Mouse (Mus musculus) activated CD4-positive, CD25-positive, alpha-beta regulatory T cell, adult 4 months (primary cell): ENCODE data around the gene Nmrk2. TPM values are rescaled to one million over a fixed set of nuclear protein-coding genes. Genes with fewer than 3 reads are reported as not detected.

ENCODE experiments used
- ATAC-seq: one replicate; pipeline ENCODE4 v1.8.0; 2017
- polyA plus RNA-seq, 2 experiments: library from polyadenylated mRNA; unstranded; fragments of 100-300 nt; shearing (Covaris generic); gene quantifications; one replicate each; pipeline ENCODE4 v1.2.1; 2017

Nmrk2 gene
- polyA plus RNA-seq, 2 experiments from 2014 or later: 0.17 TPM; not detected in 1

DNA sequence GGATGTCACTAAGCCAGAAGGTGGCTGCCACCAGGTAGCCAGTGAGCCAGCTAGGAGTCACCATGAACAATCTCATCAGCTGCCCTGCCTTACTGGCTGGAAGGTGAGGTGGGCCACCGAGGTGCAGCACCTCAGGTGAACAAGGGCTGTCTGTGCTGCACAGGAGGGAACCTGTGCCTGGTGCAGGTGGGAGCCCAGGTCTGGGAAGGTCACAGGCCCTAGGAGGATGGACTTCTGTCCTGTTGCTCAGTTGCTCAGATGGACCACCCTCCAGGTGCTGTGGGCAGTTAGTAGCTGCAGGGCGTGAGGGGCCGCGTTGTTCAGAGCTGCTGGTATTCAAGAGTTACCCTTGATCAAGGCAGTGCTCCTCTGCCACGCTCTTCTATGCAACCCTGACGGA lies 15.0 kb upstream of the Nmrk2 start:
- no peak for ATAC-seq

DNA sequence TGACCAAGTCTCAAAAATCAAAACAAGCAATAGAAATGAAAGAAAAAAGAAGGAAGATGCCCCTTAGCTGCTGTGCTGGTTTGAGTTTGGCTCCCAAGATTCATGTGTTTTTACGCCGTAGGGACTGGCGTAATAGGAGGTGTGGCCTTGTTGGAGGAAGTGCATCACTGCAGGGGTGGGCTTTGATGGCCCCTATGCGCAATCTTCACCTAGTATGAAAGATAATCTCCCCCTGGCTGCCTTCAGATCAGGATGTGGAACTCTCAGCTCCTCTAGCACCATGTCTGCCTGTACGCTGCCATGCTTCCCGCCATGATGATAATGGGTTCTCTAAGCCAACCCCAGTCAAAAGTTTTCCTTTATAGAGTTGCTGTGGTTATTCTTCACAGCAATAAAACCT lies 14.4 kb upstream of the Nmrk2 start:
- no peak for ATAC-seq

DNA sequence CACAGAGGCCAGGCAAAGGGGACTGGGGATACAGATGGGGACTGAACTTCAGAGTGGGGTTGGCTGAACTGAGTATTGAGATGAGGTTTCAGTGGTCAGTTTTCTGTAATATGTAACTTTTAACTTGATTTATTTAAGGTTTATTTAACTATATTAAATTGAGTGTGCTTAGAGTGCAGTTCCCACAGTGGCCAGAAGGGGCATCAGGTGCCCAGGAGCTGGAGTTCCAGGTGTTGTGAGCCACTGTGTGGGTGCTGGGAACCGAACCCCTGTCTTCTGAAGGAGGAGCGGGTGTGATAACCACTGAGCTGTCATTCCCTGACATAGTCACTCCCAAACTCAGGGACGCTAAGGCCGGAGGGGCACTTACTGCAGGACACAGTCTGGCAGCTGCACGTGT lies 8.3 kb upstream of the Nmrk2 start:
- ATAC-seq: no peak

DNA sequence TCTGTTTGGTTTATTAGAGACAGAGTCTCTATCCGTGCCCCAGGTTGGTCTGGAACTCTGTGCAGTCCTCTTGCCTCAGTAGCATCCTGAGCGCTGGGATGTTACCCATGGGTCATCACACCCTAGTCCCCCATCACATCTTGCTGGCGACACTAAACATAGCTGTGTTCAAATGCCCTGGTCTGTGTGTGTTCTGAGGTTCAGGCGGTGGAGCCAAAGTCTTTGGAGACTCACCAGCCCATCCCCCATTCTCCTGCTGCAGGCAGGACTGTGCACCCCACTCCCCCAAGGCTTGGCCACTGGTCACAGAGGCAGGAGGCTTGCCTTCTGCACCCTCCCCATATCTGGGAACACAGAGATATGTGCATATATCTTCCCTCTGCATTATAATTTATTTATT lies 2.3 kb upstream of the Nmrk2 start:
- no peak for ATAC-seq

DNA sequence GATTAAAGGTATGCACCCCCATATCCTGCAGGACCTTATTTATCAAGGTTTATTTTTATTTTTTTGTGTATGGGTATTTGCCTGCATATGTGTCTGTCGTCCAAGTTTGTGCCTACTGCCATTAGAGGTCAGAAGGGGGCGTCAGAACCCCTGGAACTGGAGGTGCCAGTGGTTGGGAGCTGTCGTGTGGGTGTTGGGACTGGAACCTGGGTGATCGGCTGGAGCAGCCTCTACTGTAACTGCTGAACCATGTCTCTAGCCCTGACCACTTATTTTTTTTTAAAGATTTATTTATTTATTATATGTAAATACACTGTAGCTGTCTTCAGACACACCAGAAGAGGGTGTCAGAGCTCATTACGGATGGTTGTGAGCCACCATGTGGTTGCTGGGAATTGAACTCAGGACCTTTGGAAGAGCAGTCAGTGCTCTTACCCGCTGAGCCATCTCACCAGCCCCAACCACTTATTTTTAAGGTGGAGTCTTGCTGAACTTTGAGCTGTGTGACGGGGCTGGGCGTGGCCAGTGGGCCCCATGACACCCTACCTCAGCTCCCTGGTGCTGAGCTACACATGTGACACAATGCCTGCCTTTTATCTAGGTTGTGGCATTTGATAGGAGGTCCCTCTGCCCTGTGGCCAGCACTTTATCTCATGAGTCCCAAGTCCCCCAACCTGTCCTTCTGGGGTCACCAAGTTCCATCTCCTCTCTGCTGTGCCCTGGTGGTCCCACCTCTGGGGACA lies 1.3 kb upstream of the Nmrk2 start:
- no peak for ATAC-seq

DNA sequence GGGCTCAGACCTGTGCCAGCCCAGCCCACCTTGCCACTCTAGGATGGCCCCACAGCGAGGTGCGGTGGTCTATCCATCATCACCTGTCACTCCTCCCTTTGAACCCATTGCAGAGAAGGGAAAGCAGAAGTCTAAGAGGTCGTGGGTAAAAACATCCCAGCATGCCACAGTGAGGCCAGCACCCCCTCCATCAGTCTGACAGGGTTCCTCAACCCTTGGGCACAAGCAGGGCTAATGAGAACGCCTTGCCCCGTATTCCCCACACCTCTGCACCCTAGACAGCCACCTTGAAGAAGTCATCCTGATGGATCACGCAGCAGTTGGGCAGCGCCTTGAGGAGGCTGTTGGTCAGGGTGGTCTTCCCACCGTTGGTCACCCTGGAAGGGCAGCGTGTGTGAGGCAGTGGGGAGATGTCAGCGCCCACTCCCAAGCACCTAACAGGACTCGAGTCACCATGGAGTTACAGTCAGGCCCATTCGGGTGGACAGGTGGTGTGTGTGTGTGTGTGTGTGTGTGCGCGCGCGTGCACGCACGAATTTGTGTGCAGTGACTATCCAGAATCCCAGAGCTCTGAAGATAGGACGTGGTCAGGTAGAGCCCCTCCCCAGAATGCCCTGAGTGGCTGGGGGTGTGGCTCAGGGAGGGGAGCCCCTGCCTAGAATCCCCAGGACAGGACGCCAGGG lies 1.1 kb downstream of the Nmrk2 start:
- ATAC-seq: no peak

DNA sequence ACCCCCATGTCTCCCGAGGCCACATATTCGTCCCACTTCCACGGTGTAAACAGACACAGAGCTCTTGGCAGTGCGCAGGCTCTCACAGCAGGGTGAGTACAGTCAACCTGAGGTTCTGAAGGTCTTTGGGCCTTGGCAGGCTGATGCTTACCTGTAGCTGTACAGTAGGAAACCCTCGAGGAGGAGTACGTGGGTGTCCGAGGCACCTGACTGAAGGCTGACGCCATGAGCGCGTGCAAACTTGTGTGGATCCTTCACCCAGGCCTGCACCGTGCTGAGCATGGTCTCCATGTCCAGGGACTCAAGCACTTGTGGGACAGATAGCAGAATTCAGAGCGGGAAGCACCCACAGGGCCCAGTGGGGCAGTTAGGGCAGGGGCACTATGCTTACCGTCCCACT lies 1.7 kb downstream of the Nmrk2 start:
- no peak for ATAC-seq

DNA sequence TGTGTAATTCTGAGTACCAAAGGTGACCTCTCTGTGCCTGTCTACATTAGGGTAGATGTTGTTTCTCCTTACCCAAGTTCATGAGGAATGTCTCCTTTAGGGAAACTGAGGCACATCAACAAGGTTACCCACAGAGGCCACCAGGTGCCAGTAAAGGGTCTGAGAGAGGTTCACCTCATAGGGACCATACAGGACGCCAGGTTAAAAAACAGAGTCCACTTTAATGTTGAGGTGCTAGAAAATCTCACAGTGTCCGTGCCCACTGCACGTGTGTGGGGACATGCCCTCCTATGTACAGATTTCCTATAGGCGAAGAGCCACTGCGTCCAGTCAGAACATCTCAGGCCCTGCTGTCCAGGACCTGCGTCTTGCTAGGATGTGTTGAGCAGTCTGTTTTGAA lies 2.9 kb downstream of the Nmrk2 start:
- no peak for ATAC-seq

DNA sequence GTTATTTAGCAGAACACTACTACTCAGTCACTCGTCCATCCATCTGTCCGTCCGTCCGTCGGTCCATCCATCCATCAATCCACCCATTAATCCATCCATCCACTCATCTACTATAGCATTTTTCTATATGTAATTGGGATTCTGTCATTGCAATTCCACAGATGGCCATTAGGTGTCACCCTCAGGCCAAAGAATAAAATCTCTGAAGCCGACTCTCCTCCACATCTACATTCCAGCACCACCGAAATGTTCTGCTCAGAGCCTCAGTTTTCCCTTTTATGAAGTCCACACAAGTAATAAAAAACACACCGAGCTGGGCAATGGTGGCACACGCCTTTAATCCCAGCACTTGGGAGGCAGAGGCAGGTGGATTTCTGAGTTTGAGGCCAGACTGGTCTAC lies 3.6 kb downstream of the Nmrk2 start:
- no peak for ATAC-seq

DNA sequence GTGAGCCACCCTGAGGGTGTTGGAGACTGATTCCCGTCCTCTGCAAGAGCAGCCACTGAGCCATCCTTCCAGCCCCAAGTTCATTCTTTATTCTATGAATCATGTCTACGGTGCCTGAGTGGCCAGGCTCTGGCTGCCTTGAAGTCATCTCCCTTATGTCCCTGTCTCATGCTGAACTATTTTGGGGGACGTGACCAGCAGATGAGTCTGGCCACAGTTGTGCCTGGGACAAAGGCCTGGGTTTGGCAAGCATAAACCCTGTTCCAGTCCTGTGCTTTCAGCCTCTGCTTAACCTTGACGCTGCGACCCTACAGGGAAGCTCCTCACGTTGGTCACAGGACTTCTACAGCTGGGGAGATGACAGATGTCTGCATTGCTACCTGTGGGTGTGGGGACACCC lies 4.5 kb downstream of the Nmrk2 start:
- no peak for ATAC-seq

DNA sequence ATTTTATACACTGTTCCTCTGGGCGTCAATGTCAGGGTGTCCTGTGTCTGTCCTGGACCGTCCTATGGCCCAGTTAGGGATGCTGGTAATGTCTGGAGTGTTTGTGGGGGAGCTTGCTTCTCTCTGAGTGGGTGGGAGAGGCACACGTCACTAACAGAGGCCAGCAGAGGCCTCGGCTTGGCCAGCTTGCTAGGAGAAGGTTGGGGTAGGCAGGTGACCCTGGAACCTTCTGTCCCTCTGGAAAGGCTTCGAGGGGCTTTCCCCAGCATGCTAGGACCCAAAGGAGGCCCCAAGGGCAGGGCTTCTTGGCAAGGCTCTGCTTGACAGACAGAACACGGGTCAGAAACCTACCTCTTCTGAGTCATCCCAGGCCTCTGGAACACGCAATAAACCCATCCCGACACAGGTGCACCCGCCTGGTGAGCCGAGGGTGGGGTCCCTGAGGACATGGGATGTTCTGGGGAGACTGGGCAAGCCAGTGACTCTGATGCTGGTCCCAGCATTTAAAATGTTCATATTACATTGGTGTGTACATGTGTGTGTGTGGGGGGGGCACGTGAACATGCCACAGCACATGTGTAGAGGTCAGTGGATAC lies 5.3 kb downstream of the Nmrk2 start:
- no peak for ATAC-seq

DNA sequence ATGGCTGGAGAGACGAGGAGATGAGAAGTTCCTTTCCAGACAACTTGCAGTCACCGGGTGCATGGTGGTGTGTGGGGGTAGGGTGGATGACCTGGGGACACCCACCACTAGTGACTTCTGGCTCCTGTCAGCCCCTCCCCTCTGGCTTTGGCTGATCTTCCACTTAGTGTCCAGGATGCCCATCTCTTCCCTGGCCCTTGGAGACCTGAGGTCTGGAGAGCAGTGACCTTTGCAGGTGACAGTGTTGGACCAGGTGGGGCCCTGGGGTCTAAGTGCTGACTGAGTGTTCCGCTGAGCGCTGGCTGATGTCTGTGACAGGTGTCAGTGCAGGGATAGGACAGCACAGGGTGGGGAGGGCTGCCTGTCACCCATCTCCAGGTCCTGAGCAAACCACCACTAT lies 6.6 kb downstream of the Nmrk2 start:
- no peak for ATAC-seq

DNA sequence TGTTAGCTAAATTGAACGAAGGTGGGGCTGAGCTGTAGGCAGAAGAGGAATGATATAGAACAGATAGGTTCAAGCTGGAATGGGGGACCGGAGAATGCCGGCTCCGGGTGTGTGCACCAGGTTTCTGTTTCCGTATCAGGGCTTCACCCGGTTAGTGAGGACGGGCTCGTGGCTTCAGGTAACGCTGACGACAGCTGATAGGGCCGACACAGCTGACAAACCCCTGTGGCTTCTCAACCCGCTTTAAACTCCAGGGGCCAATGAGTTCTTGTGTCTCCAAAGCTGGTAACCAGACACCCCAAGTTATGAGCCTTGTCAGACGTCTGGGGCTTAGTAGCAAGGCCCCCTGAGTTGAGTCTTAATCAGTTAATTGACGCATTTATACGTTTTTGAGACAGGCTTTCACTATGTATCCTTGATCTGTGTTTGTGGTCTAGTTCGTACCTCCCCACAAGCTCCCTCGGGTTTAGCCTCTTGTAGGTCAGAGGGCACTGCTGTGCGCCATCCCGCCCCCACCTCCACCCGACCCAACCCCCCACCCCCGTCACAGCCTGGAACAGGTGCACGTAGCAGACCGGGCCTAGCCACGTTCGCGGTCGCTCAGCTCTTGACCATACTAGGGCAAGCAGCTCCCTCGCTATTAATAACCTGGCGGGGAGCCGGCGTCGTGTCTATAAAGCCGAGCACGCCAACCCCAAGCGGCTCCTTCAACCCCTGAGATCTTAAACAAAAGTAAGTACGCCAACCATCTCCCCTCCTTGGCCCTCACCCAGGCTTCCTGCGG lies 7.7 kb downstream of the Nmrk2 start:
- peak; percentile 29 for ATAC-seq

DNA sequence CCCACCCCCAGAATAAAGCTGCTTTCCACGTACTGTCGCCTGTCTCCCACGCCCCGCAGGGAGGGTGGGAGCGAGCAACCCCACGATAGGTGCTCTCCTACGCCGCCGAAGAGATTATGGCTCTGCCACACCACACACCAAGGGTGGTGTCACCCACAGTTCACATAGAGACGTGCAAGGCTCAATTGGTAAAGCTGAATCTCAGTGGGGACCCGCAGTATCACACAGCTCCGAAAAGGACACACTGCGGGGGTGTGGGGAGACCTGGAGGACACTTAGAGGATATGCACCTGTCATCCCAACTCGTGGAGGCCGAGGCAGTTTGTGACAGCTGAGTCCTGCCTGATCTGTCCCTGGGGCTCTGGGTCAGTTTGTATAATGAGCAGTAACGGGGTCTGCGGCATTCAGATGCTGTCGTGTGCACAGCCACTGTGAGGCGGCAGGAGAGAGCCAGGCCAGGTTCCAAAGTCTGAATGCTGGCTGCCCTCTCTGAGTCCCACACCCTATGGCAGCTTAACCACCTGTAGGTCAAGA lies 8.8 kb downstream of the Nmrk2 start:
- no peak for ATAC-seq

DNA sequence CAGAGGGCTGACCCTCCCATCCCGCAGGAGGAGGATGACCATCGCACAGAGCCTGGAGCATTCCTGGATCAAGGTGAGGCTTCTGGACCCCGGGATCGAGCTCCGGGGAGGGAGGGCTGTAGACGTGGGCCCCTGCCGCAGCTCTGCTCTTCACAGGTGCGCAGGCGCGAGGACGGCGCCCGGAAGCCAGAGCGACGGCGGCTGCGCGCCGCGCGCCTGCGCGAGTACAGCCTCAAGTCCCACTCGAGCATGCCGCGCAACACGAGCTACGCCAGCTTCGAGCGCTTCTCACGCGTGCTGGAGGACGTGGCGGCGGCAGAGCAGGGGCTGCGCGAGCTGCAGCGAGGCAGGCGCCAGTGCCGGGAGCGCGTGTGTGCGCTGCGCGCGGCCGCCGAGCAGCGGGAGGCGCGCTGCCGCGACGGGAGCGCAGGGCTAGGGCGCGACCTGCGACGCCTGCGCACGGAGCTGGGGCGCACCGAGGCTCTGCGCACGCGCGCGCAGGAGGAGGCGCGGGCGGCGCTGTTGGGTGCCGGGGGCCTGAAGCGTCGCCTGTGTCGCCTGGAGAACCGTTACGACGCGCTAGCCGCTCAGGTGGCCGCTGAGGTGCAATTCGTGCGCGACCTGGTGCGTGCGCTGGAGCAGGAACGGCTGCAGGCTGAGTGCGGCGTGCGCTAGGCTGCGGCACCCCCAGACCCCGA lies 9.4 kb downstream of the Nmrk2 start:
- ATAC-seq: peak; percentile 68

DNA sequence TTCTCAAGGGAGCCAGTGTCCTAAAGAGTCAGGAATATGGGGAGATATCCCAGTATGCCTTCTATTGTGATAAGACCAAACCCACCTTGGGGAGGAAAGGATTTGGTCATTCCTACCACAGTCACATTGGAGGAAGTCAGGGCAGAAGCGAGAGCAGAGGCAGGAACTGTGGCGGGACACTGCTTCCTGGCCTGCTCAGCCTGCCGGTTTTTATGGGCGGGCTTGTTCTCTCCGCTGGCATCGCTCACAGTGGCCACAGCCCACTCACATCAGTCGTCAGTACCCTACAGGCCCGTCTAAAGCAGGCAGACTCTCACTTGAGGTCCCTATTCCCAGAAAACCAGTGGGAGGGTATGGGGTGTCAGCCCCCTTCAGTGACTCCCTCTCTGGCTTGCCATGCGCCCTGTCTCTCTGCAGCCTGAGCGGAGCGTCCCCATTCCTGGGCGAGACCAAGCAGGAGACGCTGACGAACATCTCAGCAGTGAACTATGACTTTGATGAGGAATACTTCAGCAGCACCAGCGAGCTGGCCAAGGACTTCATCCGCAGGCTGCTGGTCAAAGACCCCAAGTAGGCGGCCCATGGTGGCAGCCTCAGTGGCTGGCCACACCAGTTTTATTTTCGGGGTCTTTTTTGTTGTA lies 10.4 kb downstream of the Nmrk2 start:
- ATAC-seq: no peak

DNA sequence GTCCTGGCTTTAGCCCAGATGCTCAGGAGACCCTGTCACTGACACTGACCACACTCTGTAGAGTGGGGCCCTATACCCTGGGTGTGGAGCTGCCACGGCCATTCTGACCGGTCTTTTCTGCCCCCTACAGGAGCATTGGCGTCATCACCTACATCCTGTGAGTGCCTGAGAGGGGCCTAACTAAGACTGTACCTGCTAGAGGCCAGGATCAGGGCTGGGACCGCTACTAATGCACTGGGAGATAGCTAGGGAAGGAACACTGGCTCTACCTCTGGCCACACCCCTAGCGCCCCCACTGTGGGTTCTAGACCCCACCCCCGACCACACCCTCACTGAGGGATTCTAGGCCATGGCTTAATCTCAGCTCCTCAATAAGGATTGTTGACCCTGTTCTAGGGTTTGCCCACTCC lies 10.9 kb downstream of the Nmrk2 start:
- no peak for ATAC-seq

DNA sequence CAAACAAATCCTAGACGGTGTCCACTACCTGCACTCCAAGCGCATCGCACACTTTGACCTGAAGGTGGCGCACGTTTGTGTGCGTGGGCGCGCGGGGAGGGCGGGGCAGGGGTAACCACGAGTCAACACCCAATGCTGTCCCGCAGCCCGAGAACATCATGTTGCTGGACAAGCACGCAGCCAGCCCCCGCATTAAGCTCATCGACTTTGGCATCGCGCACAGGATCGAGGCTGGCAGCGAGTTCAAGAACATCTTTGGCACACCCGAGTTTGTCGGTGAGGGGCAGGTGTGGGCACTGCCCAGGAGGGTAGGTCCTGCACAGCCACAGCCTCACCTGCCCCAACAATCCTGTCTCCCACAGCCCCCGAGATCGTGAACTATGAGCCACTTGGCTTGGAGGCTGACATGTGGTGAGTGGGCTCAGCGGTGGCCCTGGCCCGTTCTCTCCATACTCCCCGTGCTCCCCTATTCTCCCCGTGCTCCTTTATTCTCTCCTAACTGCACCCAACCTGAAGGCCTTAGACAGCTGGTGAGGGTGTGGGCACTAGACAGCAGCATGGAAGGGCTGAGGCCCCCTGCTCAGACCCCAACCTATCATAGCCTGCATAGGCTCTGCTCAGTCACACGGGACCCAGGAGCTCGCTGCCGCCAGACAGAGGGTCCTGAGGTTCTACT lies 11.5 kb downstream of the Nmrk2 start:
- ATAC-seq: no peak

DNA sequence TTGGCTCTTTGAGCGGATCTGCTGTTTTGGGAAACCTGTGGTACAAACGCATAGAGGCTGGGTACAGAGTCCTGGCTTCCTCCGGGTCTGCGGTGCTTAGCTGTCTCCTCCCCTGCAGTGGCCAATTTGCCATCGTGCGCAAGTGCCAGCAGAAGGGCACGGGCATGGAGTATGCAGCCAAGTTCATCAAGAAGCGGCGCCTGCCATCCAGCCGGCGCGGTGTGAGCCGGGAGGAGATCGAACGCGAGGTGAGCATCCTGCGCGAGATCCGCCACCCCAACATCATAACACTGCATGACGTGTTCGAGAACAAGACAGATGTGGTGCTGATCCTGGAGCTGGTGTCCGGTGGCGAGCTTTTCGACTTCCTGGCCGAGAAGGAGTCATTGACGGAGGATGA lies 12.0 kb downstream of the Nmrk2 start:
- no peak for ATAC-seq

DNA sequence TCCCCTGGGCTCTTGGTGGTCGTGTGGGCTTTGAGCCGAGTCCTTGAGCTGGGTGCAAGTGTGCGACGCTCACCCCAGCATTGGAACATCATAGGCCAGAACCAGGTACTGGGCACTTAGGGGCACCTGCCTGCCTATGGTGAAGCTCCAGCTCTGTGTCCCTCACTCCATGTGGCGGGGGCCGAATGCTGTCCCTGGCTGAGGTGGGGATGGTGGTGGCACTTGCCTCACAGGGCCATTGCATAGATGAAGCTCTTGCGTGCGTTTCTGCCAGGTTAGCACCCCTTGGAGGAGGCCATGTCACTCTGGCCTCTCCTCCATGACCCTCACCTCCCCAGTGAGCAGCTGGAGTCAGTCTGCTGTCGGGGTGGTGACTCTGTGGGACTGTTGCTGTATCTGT lies 14.7 kb downstream of the Nmrk2 start:
- ATAC-seq: no peak

DNA sequence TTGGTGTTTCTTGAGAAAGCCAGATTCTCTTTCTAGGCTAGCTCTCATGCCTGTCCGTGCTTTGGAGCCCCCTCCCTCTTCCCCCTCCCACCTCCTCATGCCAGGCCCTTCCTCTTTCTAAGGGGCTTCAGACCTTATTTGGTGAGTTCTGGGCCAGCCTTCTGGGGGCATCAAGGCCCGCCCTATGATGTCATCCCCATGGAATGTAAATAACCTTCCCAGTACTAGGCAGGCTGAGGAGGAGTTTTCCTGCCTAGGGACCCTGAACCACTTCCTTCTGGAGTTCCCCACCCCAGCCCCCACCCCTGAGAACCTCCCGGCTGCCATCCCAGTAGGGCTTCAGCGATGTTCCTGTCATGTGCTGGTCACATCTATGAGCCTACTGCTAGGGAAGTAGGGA lies 17.1 kb downstream of the Nmrk2 start:
- ATAC-seq: no peak
